Mouse (Mus musculus) thymus, adult 2 months (tissue): ENCODE measurements at regions not wholly inside any gene's neighbourhood (a gene's known extent, or its start where the extent isn't known, plus 50 kb on each side); places are given as distances from the start of the nearest gene placed in this dataset.

Experiments
- DNase-seq: peaks from one replicate; pipeline ENCODE4 v3.0.0; 2021
- H3K27ac ChIP-seq: fragments of 200-500 bp; 2 replicates; pipeline ENCODE4 v1.5.1; 2012; ENCODE audit warnings: low read length, control low read depth; ENCODE audit not compliant: control insufficient read depth, insufficient read depth
- H3K27me3 ChIP-seq: fragments of 200-500 bp; 2 replicates; pipeline ENCODE4 v1.6.1; 2012; ENCODE audit warnings: mild to moderate bottlenecking, low read length, moderate library complexity, mixed read lengths; ENCODE audit not compliant: control insufficient read depth, insufficient read depth
- H3K36me3 ChIP-seq: fragments of 200-500 bp; 2 replicates; pipeline ENCODE4 v1.6.1; 2012; ENCODE audit warnings: mild to moderate bottlenecking, low read length, moderate library complexity; ENCODE audit not compliant: control insufficient read depth, insufficient read depth
- H3K4me1 ChIP-seq: fragments of 200-500 bp; replicated peaks from 2 replicates; pipeline ENCODE4 v1.6.1; 2012; ENCODE audit warnings: low read length; ENCODE audit not compliant: control insufficient read depth, insufficient read depth
- H3K4me3 ChIP-seq: fragments of 200-500 bp; 2 replicates; pipeline ENCODE4 v1.5.1; 2012; ENCODE audit warnings: mild to moderate bottlenecking, low read length, control low read depth, moderate library complexity; ENCODE audit not compliant: control insufficient read depth, insufficient read depth
- CTCF ChIP-seq: fragments of 200-500 bp; IDR thresholded peaks from 2 replicates; pipeline ENCODE4 v1.5.1; 2012; ENCODE audit warnings: mild to moderate bottlenecking, control low read depth, low read length, moderate library complexity, borderline replicate concordance; ENCODE audit not compliant: control insufficient read depth, poor library complexity, insufficient read depth; ENCODE audit errors: extremely low read depth
- POLR2A ChIP-seq: fragments of 200-500 bp; IDR thresholded peaks from 2 replicates; pipeline ENCODE4 v1.6.1; 2012; ENCODE audit warnings: mild to moderate bottlenecking, low read length, control low read depth, moderate library complexity; ENCODE audit not compliant: control insufficient read depth, poor library complexity, insufficient read depth; ENCODE audit errors: extremely low read depth
- WGBS: fragments of 180-500 bp; shearing (Covaris S2); methylation state at CpG from one replicate; pipeline ENCODE4 v1.1.7; 2018; 5-methylcytosine and 5-hydroxymethylcytosine counted together

- Histone ChIP-seq H3K4me3 (no peak overlapping the region), H3K36me3 (no peaks in the 10 kb centered on the region), H3K4me1 (no peaks in the 10 kb centered on the region), H3K27me3 (no peaks in the 10 kb centered on the region), H3K27ac (no peak overlapping the region)
- DNase-seq: no peak
- WGBS: 65% methylated on average over 2 of the region's 2 CpGs
- TF ChIP-seq POLR2A (no peak), CTCF (no peak)
Observed at GRCm38 (mm10) chr3:148419462-148420074, 570.8 kb downstream of the Adgrl2 start.

GRCm38 (mm10) chr3:148418067-148418466 is 572.3 kb downstream of the Adgrl2 start:
- H3K4me3 ChIP-seq: no peak overlapping the region
- no peaks in the 10 kb centered on the region for H3K4me1 ChIP-seq
- no peaks in the 10 kb centered on the region for H3K36me3 ChIP-seq
- WGBS: 71% methylated on average over 6 of the region's 6 CpGs
- DNase-seq: no peak
- H3K27ac ChIP-seq: no peak overlapping the region
- no peaks in the 10 kb centered on the region for H3K27me3 ChIP-seq
- no peak for TF ChIP-seq POLR2A
- TF ChIP-seq CTCF: no peak

DNA sequence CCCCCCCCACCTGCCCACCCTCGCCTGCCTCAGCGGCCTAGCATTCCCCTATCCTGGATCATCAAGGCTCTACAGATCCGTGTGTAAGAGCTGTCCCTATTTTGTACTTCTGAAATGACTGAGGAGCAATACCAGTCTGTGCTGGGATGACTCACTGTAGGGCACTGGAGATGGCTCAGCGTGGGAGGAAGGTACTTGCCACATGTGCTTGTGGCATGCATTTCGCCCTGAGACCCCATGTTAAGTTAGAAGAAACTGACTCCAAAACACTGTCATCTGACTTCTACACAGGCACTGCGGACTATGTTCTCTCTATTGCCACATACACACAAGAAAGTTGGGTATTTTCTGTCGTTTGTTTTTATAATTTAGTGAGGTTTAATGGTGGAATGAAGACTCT is 574.9 kb downstream of the Adgrl2 start:
- 94% methylated on average over 7 of the region's 7 CpGs for WGBS
- Histone ChIP-seq H3K4me3 (no peak overlapping the region), H3K27me3 (no peaks in the 10 kb centered on the region), H3K36me3 (no peaks in the 10 kb centered on the region), H3K27ac (no peak overlapping the region), H3K4me1 (no peaks in the 10 kb centered on the region)
- no peak for TF ChIP-seq POLR2A
- TF ChIP-seq CTCF: no peak
- no peak for DNase-seq

GRCm38 (mm10) chr3:148413027-148413426 is 577.3 kb downstream of the Adgrl2 start:
- TF ChIP-seq POLR2A (no peak), CTCF (no peak)
- 6% methylated on average over 1 of the region's 1 CpGs for WGBS

GRCm38 (mm10) chr3:148412191-148412590 is 578.2 kb downstream of the Adgrl2 start:
- H3K4me1 ChIP-seq: no peaks in the 10 kb centered on the region
- WGBS: 14% methylated on average over 1 of the region's 1 CpGs
- no peaks in the 10 kb centered on the region for H3K36me3 ChIP-seq
- no peak overlapping the region for H3K27ac ChIP-seq
- H3K27me3 ChIP-seq: no peaks in the 10 kb centered on the region
- H3K4me3 ChIP-seq: no peak overlapping the region
- TF ChIP-seq CTCF (no peak), POLR2A (no peak)
- no peak for DNase-seq

More at GRCm38 (mm10) chr3:148413027-148413426, 577.3 kb downstream of the Adgrl2 start:
- no peak for DNase-seq
- no peak overlapping the region for H3K4me3 ChIP-seq
- no peaks in the 10 kb centered on the region for H3K36me3 ChIP-seq
- H3K27me3 ChIP-seq: no peaks in the 10 kb centered on the region
- H3K27ac ChIP-seq: no peak overlapping the region
- no peaks in the 10 kb centered on the region for H3K4me1 ChIP-seq

GRCm38 (mm10) chr3:148398349-148398748 is 592.0 kb downstream of the Adgrl2 start:
- H3K4me1 ChIP-seq: no peaks in the 10 kb centered on the region
- TF ChIP-seq CTCF (no peak), POLR2A (no peak)
- DNase-seq: no peak
- no peaks in the 10 kb centered on the region for H3K36me3 ChIP-seq
- no peaks in the 10 kb centered on the region for H3K27me3 ChIP-seq
- H3K27ac ChIP-seq: no peak overlapping the region
- H3K4me3 ChIP-seq: no peak overlapping the region
- 84% methylated on average over 7 of the region's 7 CpGs for WGBS

DNA sequence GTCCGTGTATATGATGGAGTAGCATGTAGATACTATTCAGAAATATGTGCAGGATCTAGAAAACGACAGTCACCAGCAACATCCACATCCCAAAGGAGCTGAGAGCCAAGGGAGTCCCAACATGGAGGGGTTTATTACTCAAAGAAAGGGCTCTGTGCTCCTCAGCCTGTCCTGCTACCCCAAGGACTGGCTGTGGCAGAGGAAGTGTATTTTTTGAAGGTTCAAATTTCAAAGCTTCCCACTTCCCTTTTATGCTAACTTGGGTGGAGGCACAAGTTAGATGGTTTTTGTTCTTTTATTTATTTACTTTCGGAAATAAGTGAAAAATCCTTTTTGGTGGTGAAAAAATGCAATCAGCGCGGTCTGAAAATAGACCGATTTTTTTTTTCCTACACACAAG is 602.8 kb downstream of the Adgrl2 start:
- DNase-seq: no peak
- no peak for TF ChIP-seq CTCF
- TF ChIP-seq POLR2A: no peak
- H3K4me3 ChIP-seq: no peak overlapping the region
- 28% methylated on average over 6 of the region's 6 CpGs for WGBS
- H3K36me3 ChIP-seq: no peaks in the 10 kb centered on the region
- H3K27ac ChIP-seq: no peak overlapping the region
- H3K4me1 ChIP-seq: peaks cover 6% of the 10 kb centered on the region; the same call in 1 of the 2 replicates
- H3K27me3 ChIP-seq: no peaks in the 10 kb centered on the region
